Mouse (Mus musculus) left cerebral cortex, adult 2 months (tissue): ENCODE measurements around the gene Prdm2. TPM values are rescaled to one million over a fixed set of nuclear protein-coding genes. Genes with fewer than 3 reads are reported as not detected.

Experiments used
- DNase-seq, 2 experiments: peaks; one replicate each; pipeline ENCODE4 v3.0.0; 2021 to 2022; ENCODE audit warnings: low spot score in 2 of 2, mixed read lengths in 1 of 2; ENCODE audit errors: extremely low spot score in 1 of 2
- H3K27ac ChIP-seq: fragments of 200-600 bp; 2 replicates; pipeline ENCODE4 v1.8.1; 2022
- H3K4me3 ChIP-seq: fragments of 200-600 bp; 2 replicates; pipeline ENCODE4 v1.8.1; 2022
- CTCF ChIP-seq: fragments of 200-600 bp; IDR thresholded peaks from 2 replicates; pipeline ENCODE4 v1.8.1; 2022; ENCODE audit warnings: antibody characterized with exemption, mild to moderate bottlenecking, moderate library complexity
- intact Hi-C: fragments of 180-260 bp; cut with DNase I; formaldehyde crosslinking; loops from one replicate; pipeline ENCODE4 v1.15.1; 2025
- long read RNA-seq, 2 experiments: library from polyadenylated mRNA; stranded (forward); transcript quantifications; one replicate each; pipeline ENCODE4 v2.0.0; 2021; ENCODE audit warnings: borderline mapping rate in 2 of 2
- total RNA-seq, 2 experiments: library from RNA; stranded (reverse); gene quantifications; 2 replicates each; pipeline ENCODE4 v1.2.3; 2021

Gene Prdm2
- 10 to 100 TPM; 43.3 to 49.2 TPM for total RNA-seq
- long read RNA-seq, experiment 1, partial matches to known transcripts = 3 of 5 reads
- long read RNA-seq, experiment 1, other reads (novel, unspliced or antisense) = 2 of 5 reads
- long read RNA-seq, experiment 2, full-length matches to known transcripts = 1 of 4 reads
- long read RNA-seq, experiment 2, partial matches to known transcripts = 2 of 4 reads
- long read RNA-seq, experiment 2, other reads (novel, unspliced or antisense) = 1 of 4 reads

DNA sequence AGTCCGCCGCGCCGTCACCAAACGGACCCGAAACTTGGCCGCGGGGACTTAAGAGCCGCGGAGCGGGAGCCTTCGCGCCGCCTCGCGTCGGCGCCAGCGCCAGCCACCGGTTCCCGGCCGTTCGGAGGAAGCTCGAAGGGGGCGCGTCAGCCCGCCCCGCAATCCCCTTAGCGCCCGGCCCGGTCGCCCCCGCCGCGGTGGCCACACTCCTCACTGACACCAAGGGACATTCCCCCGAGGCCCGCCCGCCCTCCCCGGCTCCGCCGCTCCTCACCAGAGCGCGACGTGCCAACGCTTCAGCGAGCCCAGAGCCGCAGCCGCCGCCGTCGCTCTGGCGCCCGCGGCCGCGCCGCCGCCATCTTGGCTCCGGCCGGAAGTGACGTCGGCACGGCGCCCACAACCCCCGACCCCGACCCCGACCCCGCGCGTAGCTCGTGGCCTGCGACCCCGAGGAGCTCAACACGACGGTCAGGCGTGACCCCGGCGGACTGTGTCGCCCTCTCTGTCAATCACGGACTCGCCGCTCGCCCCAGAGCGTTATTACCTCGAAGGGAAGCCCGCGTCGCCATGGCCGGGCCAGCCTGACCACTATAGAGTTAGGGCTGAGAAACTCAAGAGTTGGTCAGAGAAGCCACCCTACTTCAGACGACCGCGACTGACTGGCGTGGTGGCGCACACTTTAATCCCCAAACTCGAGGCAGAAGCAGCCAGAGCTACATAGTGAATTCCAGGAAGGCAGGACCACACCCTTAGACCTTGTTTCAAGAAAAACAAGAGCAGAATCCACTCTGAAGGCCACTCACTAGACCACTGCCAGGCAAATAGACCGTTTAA, at the start of gene Prdm2:
Gene Prdm2 (minus strand): TSS at position 655 of the 834 bp plus-strand sequence.
- no peak; the same call in 1 of the 2 replicates for TF ChIP-seq CTCF
- Histone ChIP-seq H3K4me3 (peak within 1 kb of the TSS; percentile 96), H3K27ac (peak within 1 kb of the TSS; percentile 95)
- DNase-seq = peak; percentile 66 to 74
- intact Hi-C loops = loop anchor here (1.0 kb wide), 1 partner anchor 99 kb away; no protein-coding TSS in a partner anchor

DNA sequence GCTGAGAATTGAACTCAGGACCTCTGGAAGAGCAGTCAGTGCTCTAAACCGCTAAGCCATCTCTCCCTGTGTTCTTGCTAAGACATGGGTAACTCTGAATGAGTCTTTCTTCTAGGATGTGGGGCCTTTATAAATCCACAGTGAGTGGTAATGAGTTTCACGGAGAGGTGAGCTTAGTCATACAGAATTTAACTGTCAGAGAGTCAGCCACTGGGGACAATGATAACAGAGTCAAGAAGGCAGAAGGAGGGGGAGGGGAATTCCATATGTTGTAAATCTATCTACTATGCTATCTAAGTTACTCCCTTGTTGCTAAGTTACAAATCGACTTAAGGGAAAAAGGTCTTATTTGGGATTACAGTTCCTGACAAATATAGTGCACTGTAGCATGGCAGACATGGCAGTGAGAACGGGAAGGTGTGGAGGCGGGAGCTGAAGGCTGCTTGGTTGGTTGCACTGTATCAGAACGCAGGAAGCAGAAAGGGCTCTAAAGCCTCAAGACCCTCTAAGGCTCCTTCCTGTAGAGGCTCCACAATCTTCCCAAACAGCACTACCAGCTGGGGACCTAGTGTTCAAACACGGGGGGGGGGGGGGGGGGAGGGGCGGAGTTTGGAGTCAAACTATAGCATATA, 47.0 kb upstream of the Prdm2 start:
- DNase-seq = no peak

GRCm38 (mm10) chr4:143258517-143258916, 45.7 kb upstream of the Prdm2 start:
- Histone ChIP-seq H3K27ac (no peak overlapping the region), H3K4me3 (no peak overlapping the region)
- intact Hi-C loops = loop anchor here (2.0 to 5.0 kb wide), 2 partner anchors 54 to 122 kb away; no protein-coding TSS in a partner anchor
- peak; percentile 18 to 50 for DNase-seq
- peak; percentile 57 for TF ChIP-seq CTCF

More for the DNA sequence above, 47.0 kb upstream of the Prdm2 start:
- no peak for TF ChIP-seq CTCF
- intact Hi-C loops = loop anchor here (2.0 to 5.0 kb wide), 2 partner anchors 52 to 121 kb away; no protein-coding TSS in a partner anchor
- no peak overlapping the region for H3K27ac ChIP-seq
- H3K4me3 ChIP-seq = no peak overlapping the region

- H3K4me3 ChIP-seq = no peak overlapping the region
- no peak overlapping the region for H3K27ac ChIP-seq
- intact Hi-C loops = loop anchor here (2.0 to 5.0 kb wide), 2 partner anchors 54 to 123 kb away; no protein-coding TSS in a partner anchor
- no peak for TF ChIP-seq CTCF
- no peak for DNase-seq
Measured at GRCm38 (mm10) chr4:143257971-143258370, 45.2 kb upstream of the Prdm2 start.

DNA sequence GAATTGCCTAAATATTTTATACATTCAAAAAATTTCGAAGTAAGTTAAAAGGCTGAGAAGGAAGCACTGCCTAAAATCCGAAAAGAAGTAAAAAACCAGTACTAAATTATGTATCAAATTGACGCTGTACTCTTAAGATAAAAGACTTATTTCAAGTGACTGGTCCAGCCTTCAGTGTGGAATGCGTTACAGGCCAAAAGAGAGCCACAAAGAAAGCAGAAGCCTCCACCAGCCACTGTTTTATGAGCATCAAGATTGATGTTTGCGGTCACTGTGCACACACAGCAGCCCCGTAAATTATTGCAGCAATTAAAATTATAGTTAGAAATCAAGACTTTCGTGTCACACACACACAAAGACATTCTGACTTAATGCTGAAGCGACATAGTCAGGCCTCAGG, 42.7 kb upstream of the Prdm2 start:
- Histone ChIP-seq H3K27ac (no peak overlapping the region), H3K4me3 (no peak overlapping the region)
- intact Hi-C loops = loop anchor here (5.0 kb wide), 1 partner anchor 57 kb away; no protein-coding TSS in a partner anchor
- DNase-seq = no peak
- no peak for TF ChIP-seq CTCF

DNA sequence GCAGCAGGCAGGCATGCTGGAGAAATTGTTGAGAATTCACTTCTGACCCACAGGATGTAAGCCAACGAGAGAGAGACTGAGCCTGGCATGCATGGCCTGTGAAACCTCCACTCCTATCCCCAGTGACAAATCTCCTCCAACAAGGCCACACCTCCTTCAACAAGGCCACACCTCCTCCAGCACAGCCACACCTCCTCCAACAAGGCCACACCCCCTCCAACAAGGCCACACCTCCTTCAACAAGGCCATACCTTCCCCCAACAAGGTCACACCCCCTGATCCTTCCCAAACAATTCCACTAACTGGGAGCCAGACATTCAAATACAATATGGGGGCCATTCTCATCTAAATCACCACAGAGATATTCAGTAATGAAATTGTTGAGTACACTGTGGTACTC, 40.6 kb upstream of the Prdm2 start:
- intact Hi-C loops = no loop called here
- no peak overlapping the region for H3K27ac ChIP-seq
- no peak overlapping the region for H3K4me3 ChIP-seq
- no peak for DNase-seq
- TF ChIP-seq CTCF = no peak

- TF ChIP-seq CTCF = peak; percentile 53
- no peak overlapping the region for H3K27ac ChIP-seq
- DNase-seq = no peak
- H3K4me3 ChIP-seq = no peak overlapping the region
- intact Hi-C loops = no loop called here
Measured at GRCm38 (mm10) chr4:143248050-143248449, 35.3 kb upstream of the Prdm2 start.

GRCm38 (mm10) chr4:143241294-143241693, 28.5 kb upstream of the Prdm2 start:
- H3K4me3 ChIP-seq = no peak overlapping the region
- no peak for DNase-seq
- intact Hi-C loops = no loop called here
- no peak overlapping the region for H3K27ac ChIP-seq
- TF ChIP-seq CTCF = no peak

GRCm38 (mm10) chr4:143239615-143240201, 26.9 kb upstream of the Prdm2 start:
- Histone ChIP-seq H3K4me3 (no peak overlapping the region), H3K27ac (no peak overlapping the region)
- no peak for TF ChIP-seq CTCF
- no peak for DNase-seq
- intact Hi-C loops = loop anchor here (2.0 kb wide), 1 partner anchor 127 kb away; no protein-coding TSS in a partner anchor

- intact Hi-C loops = loop anchor here (2.0 kb wide), 1 partner anchor 126 kb away; no protein-coding TSS in a partner anchor
- DNase-seq = no peak
- Histone ChIP-seq H3K27ac (no peak overlapping the region), H3K4me3 (no peak overlapping the region)
- TF ChIP-seq CTCF = no peak
Measured at GRCm38 (mm10) chr4:143239117-143239516, 26.3 kb upstream of the Prdm2 start.
